Mouse (Mus musculus): ENCODE measurements around the gene Mdm2. TPM values are rescaled to one million over a fixed set of nuclear protein-coding genes. Genes with fewer than 3 reads are reported as not detected.
A peak's percentile ranks its signal among the peaks of the same experiment; 100 is the strongest.

The Mdm2 gene
- total and polyA plus RNA-seq, 3 experiments: 35.3 to 601 (median 42.2) TPM

DNA sequence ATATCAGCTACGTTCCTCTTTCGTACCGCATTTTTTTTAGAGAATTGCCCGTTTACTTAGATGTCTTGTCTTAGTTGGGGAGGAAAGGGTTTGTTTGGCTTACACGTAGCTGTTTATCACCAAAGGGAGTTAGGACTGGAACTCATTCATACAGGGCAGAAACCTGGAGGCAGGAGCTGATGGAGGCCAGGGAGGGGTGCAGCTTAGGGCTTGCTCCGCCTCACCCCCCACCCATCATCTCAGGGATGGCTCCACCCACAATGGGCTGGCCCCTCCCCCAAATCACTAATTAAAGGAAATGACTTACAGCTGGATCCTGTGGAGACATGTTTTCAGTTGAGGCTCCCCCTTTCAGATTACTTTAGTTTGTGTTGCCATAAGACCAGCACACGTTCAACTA lies 37.2 kb upstream of the Mdm2 start:
- H3K4me1 ChIP-seq (ENCODE audit: control insufficient read depth in 1 of 2, insufficient read depth in 2 of 2, low read length in 2 of 2): peaks cover 0 to 3% of the 10 kb centered on the region in 2 experiments; a peak in 2 of 4 replicates
- no peak overlapping the region for H3K27ac ChIP-seq (ENCODE audit: control insufficient read depth, low read depth, low read length)
- peaks cover 3% of the 10 kb centered on the region; the same call in 1 of the 2 replicates for H3K79me2 ChIP-seq (ENCODE audit: control insufficient read depth, insufficient read depth, low read length, poor library complexity)
- peaks cover 10 to 23% of the 10 kb centered on the region in 2 experiments for H3K36me3 ChIP-seq (ENCODE audit: control insufficient read depth in 1 of 2, insufficient read depth in 2 of 2, low read length in 2 of 2)
- H3K4me3 ChIP-seq (ENCODE audit: control insufficient read depth in 1 of 2, insufficient read depth in 1 of 2, low read depth in 2 of 2, low read length in 2 of 2): no peak overlapping the region
- no peak overlapping the region for H3K9ac ChIP-seq (ENCODE audit: control insufficient read depth, low read depth, low read length, poor library complexity, severe bottlenecking)
- TF ChIP-seq ZNF384 (IDR thresholded peaks at IDR 0.05; ENCODE audit: low read depth, low read length): no peak
- TF ChIP-seq SIN3A (IDR thresholded peaks at IDR 0.05; ENCODE audit: low read length): no peak
- no peak for TF ChIP-seq ZKSCAN1 (IDR thresholded peaks at IDR 0.05; ENCODE audit: low read depth, low read length)
- no peak for TF ChIP-seq HCFC1 (IDR thresholded peaks at IDR 0.05; ENCODE audit: low read depth, low read length)
- TF ChIP-seq CHD1 (IDR thresholded peaks at IDR 0.05; ENCODE audit: low read depth, low read length): no peak
- TF ChIP-seq RAD21 (IDR thresholded peaks at IDR 0.05; ENCODE audit: low read depth, low read length): no peak
- no peak for TF ChIP-seq TAL1 (IDR thresholded peaks at IDR 0.05; ENCODE audit: low read length)
- TF ChIP-seq MAZ (IDR thresholded peaks at IDR 0.05; ENCODE audit: low read depth, low read length): no peak
- no peak for TF ChIP-seq MAFK (IDR thresholded peaks at IDR 0.05; ENCODE audit: borderline replicate concordance, low read depth, low read length)
- H3K9me3 ChIP-seq (replicated peaks; ENCODE audit: insufficient read depth, low read length): no peaks in the 10 kb centered on the region
- H3K27me3 ChIP-seq (ENCODE audit: control insufficient read depth in 1 of 2, insufficient read depth in 2 of 2, low read length in 2 of 2): no peaks in the 10 kb centered on the region
- no peak for DNase-seq (ENCODE audit: low read depth, low spot score)

- Histone ChIP-seq H3K79me2 (ENCODE audit: control insufficient read depth, insufficient read depth, low read length, poor library complexity) (peaks cover 3% of the 10 kb centered on the region; the same call in 1 of the 2 replicates), H3K4me1 (ENCODE audit: control insufficient read depth in 1 of 2, insufficient read depth in 2 of 2, low read length in 2 of 2) (peaks cover 0 to 3% of the 10 kb centered on the region in 2 experiments; a peak in 2 of 4 replicates), H3K27ac (ENCODE audit: control insufficient read depth, low read depth, low read length) (peak within 1 kb of the TSS; percentile 60; the same call in 1 of the 2 replicates), H3K9ac (ENCODE audit: control insufficient read depth, low read depth, low read length, poor library complexity, severe bottlenecking) (peak within 1 kb of the TSS; percentile 64), H3K4me3 (ENCODE audit: control insufficient read depth in 1 of 2, insufficient read depth in 1 of 2, low read depth in 2 of 2, low read length in 2 of 2) (peak within 1 kb of the TSS; percentile 57 to 95), H3K27me3 (ENCODE audit: control insufficient read depth in 1 of 2, insufficient read depth in 2 of 2, low read length in 2 of 2) (no peaks in the 10 kb centered on the region), H3K9me3 (replicated peaks; ENCODE audit: insufficient read depth, low read length) (no peaks in the 10 kb centered on the region), H3K36me3 (ENCODE audit: control insufficient read depth in 1 of 2, insufficient read depth in 2 of 2, low read length in 2 of 2) (peaks cover 10 to 12% of the 10 kb centered on the region in 2 experiments)
- TF ChIP-seq TBP (IDR thresholded peaks at IDR 0.05; ENCODE audit: low read depth, low read length) (peak; percentile 54), HCFC1 (IDR thresholded peaks at IDR 0.05; ENCODE audit: low read depth, low read length) (peak; percentile 69; the same call in 1 of the 2 replicates), MAX (IDR thresholded peaks at IDR 0.05; ENCODE audit: low read length) (peak; percentile 89), JUND (IDR thresholded peaks at IDR 0.05; ENCODE audit: low read depth, low read length) (no peak), TCF12 (IDR thresholded peaks at IDR 0.05; ENCODE audit: low read depth, low read length) (peak; percentile 47; the same call in 1 of the 2 replicates), NRF1 (IDR thresholded peaks at IDR 0.05; ENCODE audit: insufficient read depth, low read depth, low read length, poor library complexity, severe bottlenecking) (peak; percentile 86), MXI1 (IDR thresholded peaks at IDR 0.05; ENCODE audit: low read depth, low read length) (peak; percentile 68), UBTF (IDR thresholded peaks at IDR 0.05; ENCODE audit: borderline replicate concordance, insufficient read depth, low read depth, low read length) (no peak), SIN3A (IDR thresholded peaks at IDR 0.05; ENCODE audit: low read length) (no peak), POLR2A (IDR thresholded peaks at IDR 0.05; ENCODE audit: control insufficient read depth in 1 of 2, insufficient read depth in 1 of 2, low read depth in 1 of 2, low read length in 2 of 2, poor library complexity in 1 of 2) (peak in 1 of 2 experiments; percentile 68; a peak in 2 of 4 replicates), MAFK (IDR thresholded peaks at IDR 0.05; ENCODE audit: borderline replicate concordance, low read depth, low read length) (no peak), USF2 (IDR thresholded peaks at IDR 0.05; ENCODE audit: borderline replicate concordance in 1 of 2, insufficient read depth in 1 of 2, low read depth in 1 of 2, low read length in 2 of 2) (peak; percentile 34 to 83; a peak in 3 of 4 replicates), USF1 (IDR thresholded peaks at IDR 0.05; ENCODE audit: low read depth, low read length) (peak; percentile 97), MAZ (IDR thresholded peaks at IDR 0.05; ENCODE audit: low read depth, low read length) (peak; percentile 47; the same call in 1 of the 2 replicates), SMC3 (IDR thresholded peaks at IDR 0.05; ENCODE audit: low read depth, low read length) (no peak), ZNF384 (IDR thresholded peaks at IDR 0.05; ENCODE audit: low read depth, low read length) (no peak)
- peak; percentile 94 for DNase-seq (ENCODE audit: low read depth, low spot score)
These were observed 35.8 kb upstream of the Mdm2 start, which contains the start of gene Slc35e3 for GRCm38 (mm10) chr10:117746297-117746883. TSS of gene Slc35e3 (minus strand) at chr10:117746365.
